Mouse (Mus musculus) E14TG2a.4 (cell line): Measurements from ENCODE around the gene Tbxa2r.
A peak's percentile ranks its signal among the peaks of the same experiment; 100 is the strongest.

ENCODE experiments used
- H3K27me3 ChIP-seq: 2 replicates; pipeline ENCODE4 v1.6.1; 2014; ENCODE audit warnings: low read length, control low read depth; ENCODE audit not compliant: insufficient read depth
- H3K36me3 ChIP-seq: 2 replicates; pipeline ENCODE4 v1.6.1; 2014; ENCODE audit warnings: low read length, control low read depth; ENCODE audit not compliant: insufficient read depth
- H3K4me1 ChIP-seq: replicated peaks from 2 replicates; pipeline ENCODE4 v1.6.1; 2014; ENCODE audit warnings: low read depth, low read length, control low read depth
- H3K4me3 ChIP-seq: replicated peaks from 2 replicates; pipeline ENCODE4 v1.5.1; 2014; ENCODE audit warnings: mild to moderate bottlenecking, low read length
- H3K9me3 ChIP-seq: 2 replicates; pipeline ENCODE4 v1.6.1; 2014; ENCODE audit warnings: low read length, control low read depth
- CTCF ChIP-seq: conservative IDR thresholded peaks from 2 replicates; pipeline ENCODE4 v1.5.1; 2014; ENCODE audit warnings: low read length
- NANOG ChIP-seq: IDR thresholded peaks from 2 replicates; pipeline ENCODE4 v1.6.1; 2014; ENCODE audit warnings: borderline replicate concordance, low read length, mixed read lengths
- POU5F1 ChIP-seq: IDR thresholded peaks from 2 replicates; pipeline ENCODE4 v1.6.1; 2014; ENCODE audit warnings: low read length, borderline replicate concordance

Gene Tbxa2r

GRCm38 (mm10) chr10:81297845-81298244 is 30.7 kb upstream of the Tbxa2r start:
- Histone ChIP-seq H3K4me1 (peaks cover 94% of the 10 kb centered on the region), H3K27me3 (no peaks in the 10 kb centered on the region), H3K36me3 (peaks cover 65% of the 10 kb centered on the region), H3K9me3 (no peaks in the 10 kb centered on the region), H3K4me3 (peak overlapping the region; percentile 58)
- TF ChIP-seq POU5F1 (no peak), NANOG (no peak), CTCF (no peak)

DNA sequence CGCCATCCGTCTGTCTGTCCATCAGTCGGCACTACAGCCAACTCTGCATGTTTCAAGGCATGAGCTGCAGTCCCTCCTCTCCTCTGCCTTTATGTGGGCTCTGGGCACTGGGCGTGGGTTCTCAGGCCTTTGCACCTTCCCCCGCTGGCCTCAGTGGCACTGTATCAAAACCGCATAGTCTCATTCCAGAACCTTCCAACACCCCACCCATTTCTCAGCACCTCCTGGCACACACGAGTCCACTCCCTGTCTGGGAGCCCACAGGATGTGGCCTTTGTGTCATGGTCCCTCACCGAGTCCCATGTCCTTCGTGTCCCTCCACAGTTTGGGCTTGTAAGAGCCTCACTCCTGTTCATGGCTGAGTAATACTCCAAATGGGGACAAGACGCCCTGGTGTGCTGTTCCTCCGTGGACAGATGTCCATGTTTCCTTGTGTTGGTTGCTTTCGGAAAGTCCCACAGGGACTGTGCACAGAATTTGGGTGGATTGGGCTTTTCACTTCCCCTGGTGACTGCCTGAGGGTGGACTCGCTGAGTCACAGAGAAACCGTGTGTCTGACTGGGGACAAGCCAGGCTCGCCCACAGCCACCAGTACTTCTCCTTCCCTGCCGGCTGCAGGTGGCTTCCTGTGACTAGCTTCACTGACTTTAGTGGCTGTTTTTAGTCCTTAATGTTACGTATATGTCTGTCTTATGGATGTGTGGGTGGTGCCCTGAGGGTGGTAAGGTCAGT is 30.0 kb upstream of the Tbxa2r start:
- Histone ChIP-seq H3K4me1 (peaks cover 99% of the 10 kb centered on the region), H3K4me3 (0 out of 2 replicates have a peak overlapping the region, but pooled peaks have one; percentile 58), H3K9me3 (no peaks in the 10 kb centered on the region), H3K27me3 (no peaks in the 10 kb centered on the region), H3K36me3 (peaks cover 72% of the 10 kb centered on the region)
- TF ChIP-seq POU5F1: no peak
- no peak for TF ChIP-seq NANOG
- TF ChIP-seq CTCF: no peak

GRCm38 (mm10) chr10:81299585-81300351 is 28.8 kb upstream of the Tbxa2r start:
- H3K4me1 ChIP-seq: peaks cover 97% of the 10 kb centered on the region
- no peak for TF ChIP-seq CTCF
- H3K9me3 ChIP-seq: no peaks in the 10 kb centered on the region
- no peaks in the 10 kb centered on the region for H3K27me3 ChIP-seq
- H3K4me3 ChIP-seq: no peak overlapping the region
- peaks cover 67% of the 10 kb centered on the region for H3K36me3 ChIP-seq

DNA sequence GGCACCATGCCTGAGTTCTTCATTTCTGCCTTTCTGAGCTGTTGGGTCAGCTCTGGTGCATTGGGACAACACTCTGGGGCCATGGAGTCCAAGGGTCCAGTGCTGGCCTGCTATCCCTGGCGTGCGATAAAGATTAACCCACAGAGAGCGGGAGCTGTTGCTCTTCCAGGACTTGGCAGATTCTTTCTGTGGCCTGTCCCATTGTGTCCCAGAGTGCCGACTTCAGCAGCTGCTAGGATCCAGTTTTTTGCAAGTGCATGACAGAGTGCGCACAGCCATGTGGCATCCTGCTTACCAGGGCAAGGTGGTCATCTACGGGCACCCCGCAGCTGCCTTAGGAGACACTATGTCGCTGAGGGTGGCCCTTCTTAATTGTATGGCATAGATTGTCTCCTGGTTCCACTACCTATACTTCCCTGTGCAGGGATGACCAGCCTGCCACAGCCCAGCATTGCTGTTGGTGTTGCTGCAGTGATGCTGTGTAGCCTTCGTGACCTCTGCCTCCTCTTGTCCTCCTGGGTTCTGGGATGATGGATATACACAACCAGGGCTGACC is 28.1 kb upstream of the Tbxa2r start:
- Histone ChIP-seq H3K4me3 (no peak overlapping the region), H3K36me3 (peaks cover 65% of the 10 kb centered on the region), H3K27me3 (no peaks in the 10 kb centered on the region), H3K9me3 (no peaks in the 10 kb centered on the region), H3K4me1 (peaks cover 96% of the 10 kb centered on the region)
- TF ChIP-seq CTCF (no peak), POU5F1 (no peak)

DNA sequence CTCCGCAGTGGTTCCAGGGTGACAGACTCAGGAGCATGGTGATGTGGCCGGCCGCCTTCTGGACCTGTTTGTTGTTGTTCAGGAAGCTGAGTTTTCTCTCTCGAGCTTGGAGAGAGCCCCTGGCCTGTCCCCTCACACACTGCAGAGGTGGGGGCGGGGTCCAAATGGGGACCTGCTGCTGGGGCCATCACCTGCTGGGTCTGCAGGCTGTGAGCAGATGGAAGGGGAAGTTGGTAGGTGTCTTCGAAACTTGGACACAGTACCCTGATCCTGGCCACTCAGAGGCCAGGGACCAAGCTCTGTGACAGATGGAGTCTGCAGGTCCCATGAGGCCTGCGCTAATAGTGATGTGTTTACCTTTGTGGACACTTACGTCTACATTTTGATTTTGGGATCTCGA is 27.2 kb upstream of the Tbxa2r start:
- H3K27me3 ChIP-seq: no peaks in the 10 kb centered on the region
- no peak overlapping the region for H3K4me3 ChIP-seq
- H3K36me3 ChIP-seq: peaks cover 65% of the 10 kb centered on the region
- no peak for TF ChIP-seq CTCF
- no peak for TF ChIP-seq NANOG
- TF ChIP-seq POU5F1: no peak
- H3K9me3 ChIP-seq: no peaks in the 10 kb centered on the region
- H3K4me1 ChIP-seq: peaks cover 95% of the 10 kb centered on the region

- Histone ChIP-seq H3K4me3 (no peak overlapping the region; the same call in 1 of the 2 replicates), H3K36me3 (peaks cover 69% of the 10 kb centered on the region), H3K4me1 (peaks cover 95% of the 10 kb centered on the region), H3K27me3 (no peaks in the 10 kb centered on the region), H3K9me3 (no peaks in the 10 kb centered on the region)
- TF ChIP-seq POU5F1 (no peak), CTCF (no peak), NANOG (no peak)
These were observed 26.2 kb upstream of the Tbxa2r start for GRCm38 (mm10) chr10:81302288-81302687.

DNA sequence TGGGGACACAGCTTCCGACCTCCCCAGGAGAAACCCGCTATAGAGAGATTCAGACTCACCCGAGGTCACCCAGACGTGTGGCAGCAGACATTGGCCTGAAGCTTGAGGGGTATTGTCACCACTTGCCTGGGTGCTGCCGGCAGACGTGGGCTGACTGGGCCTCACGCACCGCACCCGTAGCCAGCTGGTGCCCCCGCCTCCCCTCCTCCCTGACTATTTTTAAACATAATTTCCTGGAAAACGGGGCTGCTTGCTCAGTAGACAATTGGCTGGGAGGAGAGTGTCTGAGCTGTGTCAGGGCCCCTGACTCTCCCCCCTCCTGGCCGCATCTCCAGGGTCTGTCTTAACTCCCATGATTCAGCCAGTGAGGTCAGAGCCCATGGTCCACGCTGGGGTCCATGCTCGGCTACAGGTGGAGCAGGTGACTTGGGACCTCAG is 25.7 kb upstream of the Tbxa2r start:
- TF ChIP-seq CTCF: no peak
- no peak for TF ChIP-seq NANOG
- no peak for TF ChIP-seq POU5F1
- no peaks in the 10 kb centered on the region for H3K27me3 ChIP-seq
- peaks cover 74% of the 10 kb centered on the region for H3K36me3 ChIP-seq
- H3K4me1 ChIP-seq: peaks cover 95% of the 10 kb centered on the region
- H3K9me3 ChIP-seq: no peaks in the 10 kb centered on the region
- no peak overlapping the region; the same call in 1 of the 2 replicates for H3K4me3 ChIP-seq

DNA sequence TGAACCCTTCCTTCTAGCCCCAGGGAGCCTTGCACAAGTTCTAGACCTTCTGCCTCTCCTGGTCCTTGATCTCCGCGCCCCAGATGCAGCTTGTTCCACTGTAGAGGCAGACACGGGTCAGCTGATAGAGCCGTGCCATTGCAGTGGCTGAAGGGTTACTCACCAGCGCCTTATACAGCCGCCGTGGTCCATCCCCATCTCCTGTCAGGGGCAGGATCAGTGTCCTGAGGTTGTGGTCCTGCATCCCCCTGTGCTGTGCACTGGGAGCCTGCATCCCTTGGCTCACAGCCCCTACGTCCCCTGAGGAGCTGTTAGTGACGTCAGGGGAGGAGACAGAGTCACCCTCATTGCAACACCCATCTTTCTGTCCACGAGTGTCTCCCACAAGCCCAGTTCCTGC is 25.3 kb upstream of the Tbxa2r start:
- Histone ChIP-seq H3K4me3 (no peak overlapping the region), H3K27me3 (no peaks in the 10 kb centered on the region), H3K9me3 (no peaks in the 10 kb centered on the region), H3K36me3 (peaks cover 76% of the 10 kb centered on the region), H3K4me1 (peaks cover 95% of the 10 kb centered on the region)
- TF ChIP-seq NANOG (no peak), CTCF (no peak), POU5F1 (no peak)

- Histone ChIP-seq H3K4me3 (no peak overlapping the region), H3K36me3 (peaks cover 77% of the 10 kb centered on the region), H3K4me1 (peaks cover 93% of the 10 kb centered on the region), H3K9me3 (no peaks in the 10 kb centered on the region), H3K27me3 (no peaks in the 10 kb centered on the region)
- TF ChIP-seq NANOG: no peak
- no peak for TF ChIP-seq POU5F1
- TF ChIP-seq CTCF: no peak
These were observed 24.8 kb upstream of the Tbxa2r start for GRCm38 (mm10) chr10:81303761-81304160.
